Mouse (Mus musculus): ENCODE data around the gene Xlr5a. TPM values are rescaled to one million over a fixed set of nuclear protein-coding genes. Genes with fewer than 3 reads are reported as not detected.
"Not testable (repeated sequence)": the region's sequence is repeated elsewhere in the genome, so short reads cannot be mapped to it uniquely, and the experiment has no call there.

Gene Xlr5a
- total RNA-seq (2015) (not detected in 2 replicates), total RNA-seq (2017) (not detected in 2 replicates)

DNA sequence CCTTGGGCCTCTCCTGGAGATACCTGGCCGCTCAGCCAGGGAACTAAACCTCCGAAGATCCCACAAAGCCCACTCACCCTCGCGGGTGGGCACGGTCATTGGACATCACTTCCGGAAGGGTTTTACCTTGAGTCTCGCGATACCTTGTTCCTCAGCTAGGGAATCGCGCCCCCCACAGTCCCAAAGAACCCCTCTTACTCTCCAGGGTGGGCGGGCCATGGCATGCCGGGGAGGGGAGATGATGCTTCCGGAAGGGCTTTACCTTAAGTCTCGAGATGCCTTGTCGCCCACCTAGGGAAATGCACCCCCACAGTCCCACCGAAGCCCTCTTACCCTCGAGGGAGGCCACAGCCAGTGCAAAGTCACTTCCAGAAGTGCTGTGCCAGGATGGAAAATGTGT is at the start of gene Xlr5a, which contains the start of gene Xlr5c:
Gene Xlr5a (minus strand): TSS at position 101 of the 400 bp plus-strand sequence.
Gene Xlr5c (minus strand): TSS at position 101 of the 400 bp plus-strand sequence.
- ATAC-seq (replicated peaks; ENCODE audit: poor library complexity) = not testable (repeated sequence)

DNA sequence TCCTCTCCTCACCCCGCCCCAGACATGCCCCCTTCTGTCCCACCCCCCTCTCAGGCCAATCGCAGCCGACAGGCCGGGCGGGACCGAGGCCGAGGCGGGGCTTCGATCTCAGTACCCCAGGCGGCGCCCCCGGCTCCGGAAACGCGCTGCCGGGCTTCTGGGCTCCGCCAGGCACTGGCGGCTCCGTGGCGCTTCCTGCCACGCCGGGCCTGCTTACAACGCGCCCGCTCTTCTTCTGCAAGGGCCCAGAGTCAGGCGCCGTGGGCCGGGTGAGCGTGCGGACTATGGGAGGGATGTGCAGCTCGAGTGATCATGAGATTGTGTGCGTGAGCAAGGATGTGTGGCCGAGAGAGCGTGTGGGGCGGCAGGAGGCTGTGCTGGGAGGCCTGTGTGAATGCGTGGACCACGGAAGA is 49.7 kb upstream of the Xlr5a start, which contains the start of gene Zfp275:
Gene Zfp275 (plus strand): TSS at position 139 of the 413 bp plus-strand sequence.
- ATAC-seq (replicated peaks; ENCODE audit: poor library complexity) = peak; percentile 93

DNA sequence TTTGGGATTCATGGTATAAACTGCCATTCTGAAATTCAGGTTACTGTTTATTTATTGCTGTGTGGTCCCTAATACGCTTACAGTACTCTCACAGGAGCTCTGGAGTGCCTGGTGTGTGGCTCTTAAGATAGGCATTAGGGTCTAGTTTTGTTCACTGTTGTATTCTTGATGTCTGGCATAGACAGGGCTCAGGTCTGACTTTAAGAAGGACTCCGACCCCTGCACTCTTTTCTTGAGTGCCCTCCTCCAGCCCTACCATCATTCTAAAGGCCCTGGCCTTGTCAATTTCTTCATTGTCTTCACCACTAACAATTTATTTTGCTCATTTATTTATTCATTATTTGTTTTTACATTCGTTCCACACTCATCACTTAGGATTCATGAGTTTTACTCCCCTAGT is 49.3 kb upstream of the Xlr5a start:
- no peak for ATAC-seq (replicated peaks; ENCODE audit: poor library complexity)

DNA sequence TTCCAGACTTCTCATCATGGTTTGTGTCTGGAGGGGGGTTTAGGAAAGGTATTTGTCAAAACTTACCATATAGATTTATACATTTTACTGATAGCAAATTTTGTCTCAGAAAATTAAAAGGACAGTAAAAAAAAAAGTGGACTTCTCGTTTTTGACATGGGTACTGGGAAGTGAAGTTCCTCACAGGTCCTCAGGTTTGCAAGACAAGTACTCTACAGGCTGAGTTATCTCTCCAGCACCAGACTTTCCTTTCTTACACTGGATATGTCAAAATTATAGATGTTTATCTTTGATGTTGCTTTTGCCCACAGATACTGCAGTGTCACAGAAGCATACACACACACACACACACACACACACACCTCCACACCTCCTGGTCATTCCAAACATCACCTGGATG is 48.7 kb upstream of the Xlr5a start:
- ATAC-seq (replicated peaks; ENCODE audit: poor library complexity) = 0 out of 2 replicates have a peak, but pooled peaks have one; percentile 11

DNA sequence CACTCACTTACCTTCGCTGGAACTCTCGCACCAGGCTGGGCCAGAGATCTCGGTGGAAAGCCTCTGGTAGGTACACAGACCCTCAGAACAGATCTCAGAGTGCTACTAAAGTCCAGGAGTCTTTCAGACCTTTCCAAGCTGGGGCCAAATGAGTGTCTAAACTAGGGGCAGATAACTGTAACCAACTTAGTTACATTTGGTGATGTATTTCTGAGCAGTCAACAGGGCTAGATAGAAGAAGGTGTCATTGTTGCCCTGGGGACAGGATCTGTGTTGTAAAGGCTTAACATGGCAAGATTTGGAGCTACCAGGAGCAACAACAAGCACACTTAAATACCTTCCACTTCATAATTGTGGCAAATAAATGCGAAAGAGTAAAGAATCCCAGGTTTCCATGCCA is 44.0 kb upstream of the Xlr5a start, which contains the start of gene Gm45015:
Gene Gm45015 (minus strand): TSS at position 101 of the 400 bp plus-strand sequence.
- no peak for ATAC-seq (replicated peaks; ENCODE audit: poor library complexity)

DNA sequence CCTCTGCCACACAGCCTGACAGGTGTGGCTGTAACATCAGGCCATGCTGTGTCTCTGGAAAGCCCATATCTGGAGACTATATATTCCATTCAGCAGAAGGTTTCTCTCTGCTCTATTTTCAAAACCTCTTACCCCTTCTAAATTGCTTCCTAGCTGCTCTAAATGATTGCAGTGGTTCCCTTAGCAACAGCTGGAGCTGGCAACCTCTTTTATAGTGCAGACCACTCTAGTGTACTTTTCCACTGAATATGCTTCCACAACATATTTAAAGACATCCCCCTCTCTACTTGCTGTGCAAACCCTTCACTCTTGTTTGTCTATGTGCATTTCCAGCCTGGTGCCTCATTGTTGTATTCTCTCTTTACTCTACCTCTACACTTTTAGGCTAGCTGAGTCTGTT is 40.8 kb upstream of the Xlr5a start:
- no peak for ATAC-seq (replicated peaks; ENCODE audit: poor library complexity)

DNA sequence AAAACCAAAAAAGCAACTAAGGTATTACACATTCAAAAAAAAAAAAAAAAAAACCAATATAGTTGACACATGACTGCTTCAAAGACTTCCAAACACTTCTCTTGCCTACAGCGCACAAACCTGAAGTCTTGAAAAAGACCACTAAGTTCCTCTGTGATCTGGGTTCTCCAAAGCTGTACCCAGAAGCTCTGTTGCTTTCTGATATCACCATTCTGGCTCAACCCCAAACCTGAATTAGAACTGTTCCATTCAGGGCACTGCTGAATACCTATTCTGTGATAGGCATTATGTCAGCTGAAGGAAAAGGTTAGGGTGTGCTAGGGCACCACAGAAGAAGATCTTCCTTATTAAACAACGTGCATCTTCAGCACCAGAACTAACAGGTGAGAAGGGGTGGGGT is 34.4 kb upstream of the Xlr5a start:
- peak; percentile 50 for ATAC-seq (replicated peaks; ENCODE audit: poor library complexity)

DNA sequence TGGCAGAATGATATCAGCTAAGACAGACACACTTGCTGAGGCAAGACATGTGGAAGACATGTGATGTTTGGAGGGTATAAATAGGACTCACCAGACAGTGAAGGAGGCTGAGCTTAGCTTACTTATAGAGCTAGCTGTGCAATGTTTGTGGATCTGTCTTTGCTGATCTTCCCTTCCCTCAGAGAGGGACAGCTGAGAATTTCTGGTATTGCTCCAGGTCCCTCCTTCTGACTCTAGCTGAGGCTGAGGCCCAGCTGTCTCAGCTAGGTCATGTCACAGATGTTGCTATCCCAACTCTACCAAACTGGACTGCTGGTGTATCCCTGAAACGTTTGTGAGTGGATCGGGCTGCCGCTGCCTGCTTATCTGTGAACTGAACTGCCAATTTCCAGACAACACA is 28.3 kb upstream of the Xlr5a start:
- no peak for ATAC-seq (replicated peaks; ENCODE audit: poor library complexity)

DNA sequence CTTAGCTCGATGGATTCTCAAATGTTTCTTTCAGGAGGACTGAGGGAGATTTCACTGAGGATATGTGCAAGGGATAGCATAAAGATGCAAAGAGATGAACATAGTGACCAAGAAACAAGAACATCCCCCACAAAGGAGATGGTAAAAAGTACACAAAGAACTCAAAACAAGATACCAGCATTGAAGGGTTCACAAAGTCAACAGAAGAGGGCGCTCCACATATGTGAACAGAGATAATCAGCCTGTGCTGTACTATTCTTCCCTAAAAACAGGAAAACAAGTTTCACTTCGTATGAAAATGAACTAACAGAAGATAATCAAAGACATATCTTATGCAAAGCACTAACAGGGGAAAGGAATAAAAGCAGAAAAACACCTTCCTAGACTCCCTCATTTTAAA is 19.7 kb upstream of the Xlr5a start:
- peak; percentile 75 for ATAC-seq (replicated peaks; ENCODE audit: poor library complexity)

DNA sequence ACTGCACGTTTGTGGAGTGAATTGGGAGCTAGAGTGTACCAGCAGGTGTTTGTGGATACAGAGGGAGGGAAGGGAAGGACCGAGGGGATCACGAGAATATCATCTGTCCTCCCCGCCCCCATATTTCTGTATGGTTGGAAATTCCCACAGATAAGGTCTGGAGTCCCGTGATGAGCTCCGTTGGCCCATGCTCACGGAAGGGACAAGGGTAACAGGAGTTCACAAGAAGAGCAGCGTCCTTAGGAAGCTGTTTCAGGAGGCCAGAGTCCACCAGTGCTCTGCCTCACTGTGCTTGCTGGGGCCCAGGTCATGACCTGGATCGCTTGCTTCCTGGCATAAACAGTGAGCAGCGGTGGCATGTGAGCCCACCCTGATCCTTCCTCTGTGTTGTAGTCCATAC is 3.0 kb upstream of the Xlr5a start:
- ATAC-seq (replicated peaks; ENCODE audit: poor library complexity) = not testable (repeated sequence)

DNA sequence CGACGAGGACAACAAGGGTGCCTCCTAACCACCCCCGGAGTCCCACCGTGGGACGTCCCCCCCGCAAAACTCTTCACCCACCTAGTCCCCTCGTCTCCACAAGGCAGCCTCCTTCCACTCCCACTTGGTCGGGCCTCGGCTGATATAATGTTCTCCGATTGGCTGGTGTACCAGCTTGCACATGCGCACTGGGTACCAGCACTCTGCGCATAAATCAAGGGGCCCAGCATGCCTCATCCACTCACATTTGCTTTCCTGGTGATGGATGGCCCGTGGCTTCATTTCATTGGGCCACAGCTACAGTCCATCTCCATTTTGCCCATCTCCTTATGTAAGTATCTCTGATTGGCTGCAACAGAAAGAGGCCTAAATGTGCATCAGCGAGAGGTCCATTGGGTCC is 27.5 kb downstream of the Xlr5a start, which contains the start of gene Xlr3c:
Gene Xlr3c (minus strand): TSS at position 121 of the 400 bp plus-strand sequence.
- not testable (repeated sequence) for ATAC-seq (replicated peaks; ENCODE audit: poor library complexity)

DNA sequence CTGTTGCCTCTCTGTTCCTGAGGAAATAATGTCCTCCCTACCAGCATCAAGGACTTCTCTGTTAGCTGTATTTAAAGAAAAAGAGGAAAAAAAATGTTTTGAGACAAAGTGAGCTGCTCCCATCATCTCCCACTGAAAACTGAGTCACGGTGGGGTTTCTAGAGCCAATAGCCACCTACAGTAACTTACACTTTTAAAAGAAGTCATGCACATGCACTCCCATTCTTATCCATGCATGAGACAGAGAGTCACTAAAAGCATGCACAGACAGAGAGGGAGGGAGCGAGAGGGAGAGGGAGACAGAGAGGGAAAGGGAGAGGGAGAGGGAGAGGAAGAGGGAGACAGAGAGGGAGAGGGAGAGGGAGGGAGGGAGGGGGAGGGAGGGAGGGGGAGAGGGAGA is 30.3 kb downstream of the Xlr5a start:
- ATAC-seq (replicated peaks; ENCODE audit: poor library complexity) = not testable (repeated sequence)

DNA sequence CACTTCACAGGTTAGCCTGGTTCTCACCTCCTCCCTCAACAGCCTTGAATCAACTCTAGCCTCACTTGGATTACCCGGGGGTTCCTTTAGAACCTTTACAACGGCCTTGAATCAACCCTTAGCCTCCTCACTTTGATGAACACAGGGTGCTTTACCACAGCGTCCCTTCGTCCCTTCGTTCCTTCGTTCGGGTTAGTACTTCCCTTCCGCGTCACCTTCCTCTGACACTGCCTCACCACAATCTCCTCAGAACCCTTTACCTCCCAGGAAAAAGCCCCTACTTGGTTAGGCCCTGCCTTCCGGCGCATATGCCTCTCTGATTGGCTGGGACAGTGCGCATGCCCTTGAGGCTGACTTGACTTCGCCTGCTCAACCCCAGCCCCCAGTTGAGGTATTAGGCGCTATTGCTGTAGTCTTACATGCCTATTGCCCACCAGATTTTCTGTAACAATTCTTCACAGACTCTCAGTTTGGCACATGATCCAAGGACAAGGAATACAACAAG is 49.9 kb downstream of the Xlr5a start, which contains the start of gene Xlr4c:
Gene Xlr4c (minus strand): TSS at position 310 of the 505 bp plus-strand sequence.
- not testable (repeated sequence) for ATAC-seq (replicated peaks; ENCODE audit: poor library complexity)

DNA sequence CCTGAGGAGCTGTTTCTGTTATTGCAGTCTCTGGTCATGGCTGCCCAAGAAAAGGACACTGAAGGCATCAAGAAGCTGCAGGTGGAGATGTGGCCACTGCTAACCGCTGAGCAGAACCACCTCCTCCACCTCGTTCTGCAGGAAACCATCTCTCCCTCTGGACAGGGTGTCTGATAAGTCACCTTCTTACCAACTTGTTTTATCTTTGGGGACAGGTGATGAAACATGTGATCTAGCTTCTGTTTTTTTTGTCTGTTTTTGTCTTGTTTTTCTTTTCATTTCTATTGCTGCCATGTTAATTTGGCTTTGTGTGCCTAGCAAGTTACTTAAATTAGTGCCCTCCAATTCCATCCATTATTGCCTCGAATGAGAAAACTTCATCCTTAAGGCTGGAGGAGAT is 63.5 kb downstream of the Xlr5a start:
- ATAC-seq (replicated peaks; ENCODE audit: poor library complexity) = no peak

DNA sequence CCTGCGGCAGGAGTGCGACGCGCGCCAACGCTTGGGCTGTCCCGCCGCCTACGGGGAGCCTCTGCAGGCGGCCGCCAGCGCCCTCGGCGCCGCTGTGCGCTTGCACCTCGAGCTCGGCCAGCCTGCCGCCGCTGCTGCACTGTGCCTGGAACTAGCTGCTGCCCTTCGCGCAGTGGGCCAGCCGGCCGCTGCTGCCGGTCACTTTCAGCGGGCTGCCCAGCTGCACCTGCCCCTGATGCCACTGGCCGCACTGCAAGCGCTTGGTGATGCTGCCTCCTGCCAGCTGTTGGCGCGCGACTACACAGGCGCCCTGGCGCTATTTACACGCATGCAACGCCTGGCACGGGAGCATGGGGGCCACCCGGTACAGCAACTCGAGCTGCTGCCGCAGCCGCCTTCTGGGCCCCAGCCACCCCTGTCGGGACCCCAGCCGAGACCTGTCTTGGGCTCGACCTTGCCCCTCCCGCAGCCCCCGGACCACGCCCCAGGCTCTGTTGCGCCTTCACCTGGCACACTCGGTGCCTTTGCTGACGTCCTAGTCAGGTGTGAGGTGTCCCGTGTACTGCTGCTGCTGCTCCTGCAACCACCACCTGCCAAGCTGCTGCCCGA is 64.1 kb downstream of the Xlr5a start:
- peak; percentile 56 for ATAC-seq (replicated peaks; ENCODE audit: poor library complexity)

DNA sequence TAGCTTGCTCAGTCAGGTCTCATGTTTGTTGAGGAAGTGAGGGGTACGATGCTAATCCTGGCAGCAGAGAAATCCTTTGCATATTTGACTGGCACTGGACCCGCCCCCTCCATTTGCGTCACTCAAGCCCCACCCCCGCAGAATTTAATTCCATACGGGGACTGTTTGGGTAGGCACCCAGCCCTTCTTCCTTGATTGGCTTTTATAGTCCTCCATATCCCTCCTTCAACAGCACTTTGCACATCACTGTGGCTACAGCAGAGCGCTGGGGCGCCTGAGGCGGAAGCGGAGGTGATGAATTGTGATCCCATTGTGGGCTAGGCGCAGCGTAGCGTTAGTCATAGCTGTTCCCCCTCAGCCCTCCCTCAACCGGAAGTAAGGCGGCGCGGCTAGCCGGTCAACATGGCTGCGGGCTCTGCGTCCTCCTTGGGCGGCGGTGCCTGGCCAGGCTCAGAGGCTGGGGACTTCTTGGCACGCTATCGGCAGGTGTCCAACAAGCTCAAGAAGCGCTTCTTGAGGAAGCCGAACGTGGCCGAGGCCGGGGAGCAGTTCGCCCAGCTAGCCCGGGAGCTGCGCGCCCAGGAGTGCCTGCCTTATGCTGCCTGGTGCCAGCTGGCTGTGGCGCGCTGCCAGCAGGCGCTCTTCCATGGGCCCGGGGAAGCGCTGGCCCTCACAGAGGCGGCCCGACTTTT is 64.7 kb downstream of the Xlr5a start, which contains the start of gene F8a:
Gene F8a (plus strand): TSS at position 378 of the 692 bp plus-strand sequence.
- peak; percentile 92 for ATAC-seq (replicated peaks; ENCODE audit: poor library complexity)

DNA sequence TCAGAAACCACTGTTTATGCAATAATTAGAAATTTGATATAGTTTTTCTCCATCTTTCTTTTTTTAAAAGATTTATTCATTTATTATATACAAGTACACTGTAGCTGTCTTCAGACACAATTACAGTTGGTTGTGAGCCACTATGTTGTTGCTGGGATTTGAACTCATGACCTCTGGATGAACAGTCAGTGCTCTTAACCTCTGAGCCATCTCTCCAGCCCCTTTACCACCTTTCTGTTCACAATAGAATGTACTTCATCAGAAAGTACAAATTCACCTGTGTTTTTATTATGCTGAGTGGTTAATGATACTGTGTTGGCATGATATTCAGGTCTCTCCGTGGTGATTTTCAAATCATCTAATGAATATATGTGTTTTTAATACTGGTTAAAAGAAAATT is 67.4 kb downstream of the Xlr5a start:
- ATAC-seq (replicated peaks; ENCODE audit: poor library complexity) = no peak

DNA sequence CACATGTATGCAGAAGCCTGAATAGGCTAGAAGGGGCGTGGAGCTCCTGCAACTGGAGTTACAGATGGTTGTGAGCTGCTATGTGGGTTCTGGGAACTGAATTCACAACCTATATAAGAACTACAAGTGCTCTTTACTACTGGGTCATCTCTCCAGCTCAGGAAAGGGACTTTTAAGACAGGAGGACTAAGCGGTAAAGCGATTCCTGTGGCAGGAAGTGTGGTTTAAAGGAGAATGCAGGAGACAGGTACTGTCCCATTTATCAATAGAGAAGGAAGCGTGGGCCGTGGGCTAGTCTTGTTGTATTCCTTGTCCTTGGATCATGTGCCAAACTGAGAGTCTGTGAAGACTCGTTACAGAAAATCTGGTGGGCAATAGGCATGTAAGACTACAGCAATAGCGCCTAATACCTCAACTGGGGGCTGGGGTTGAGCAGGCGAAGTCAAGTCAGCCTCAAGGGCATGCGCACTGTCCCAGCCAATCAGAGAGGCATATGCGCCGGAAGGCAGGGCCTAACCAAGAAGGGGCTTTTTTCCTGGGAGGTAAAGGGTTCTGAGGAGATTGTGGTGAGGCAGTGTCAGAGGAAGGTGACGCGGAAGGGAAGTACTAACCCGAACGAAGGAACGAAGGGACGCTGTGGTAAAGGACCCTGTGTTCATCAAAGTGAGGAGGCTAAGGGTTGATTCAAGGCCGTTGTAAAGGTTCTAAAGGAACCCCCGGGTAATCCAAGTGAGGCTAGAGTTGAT is 78.8 kb downstream of the Xlr5a start, which contains the start of gene Xlr4b:
Gene Xlr4b (plus strand): TSS at position 515 of the 746 bp plus-strand sequence.
- peak; percentile 34; the same call in 1 of the 2 replicates for ATAC-seq (replicated peaks; ENCODE audit: poor library complexity)

DNA sequence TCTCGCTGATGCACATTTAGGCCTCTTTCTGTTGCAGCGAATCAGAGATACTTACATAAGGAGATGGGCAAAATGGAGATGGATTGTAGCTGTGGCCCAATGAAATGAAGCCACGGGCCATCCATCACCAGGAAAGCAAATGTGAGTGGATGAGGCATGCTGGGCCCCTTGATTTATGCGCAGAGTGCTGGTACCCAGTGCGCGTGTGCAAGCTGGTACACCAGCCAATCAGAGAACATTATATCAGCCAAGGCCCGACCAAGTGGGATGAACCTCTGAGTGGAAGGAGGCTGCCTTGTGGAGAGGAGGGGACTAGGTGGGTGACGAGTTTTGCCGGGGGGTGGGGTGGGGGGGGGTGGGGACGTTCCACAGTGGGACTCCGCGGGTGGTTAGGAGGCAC is 100.8 kb downstream of the Xlr5a start, which contains the start of gene Xlr3b:
Gene Xlr3b (plus strand): TSS at position 274 of the 400 bp plus-strand sequence.
- ATAC-seq (replicated peaks; ENCODE audit: poor library complexity) = peak; percentile 69

DNA sequence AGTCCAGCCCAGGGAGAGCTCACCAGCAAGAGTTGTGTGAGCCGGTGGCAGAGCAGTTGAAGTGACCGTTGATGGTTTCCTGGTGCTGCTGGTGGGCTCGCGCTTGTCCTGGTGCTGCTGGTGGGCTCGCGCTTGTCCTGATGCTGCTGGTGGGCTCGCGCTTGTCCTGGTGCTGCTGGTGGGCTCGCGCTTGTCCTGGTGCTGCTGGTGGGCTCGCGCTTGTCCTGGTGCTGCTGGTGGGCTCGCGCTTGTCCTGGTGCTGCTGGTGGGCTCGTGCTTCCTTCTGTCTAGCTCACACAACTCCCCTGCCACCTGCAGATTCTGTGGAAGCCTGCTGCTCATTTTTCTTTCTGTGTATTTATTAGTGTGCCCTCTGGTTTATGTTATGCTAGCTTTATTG is 115.9 kb downstream of the Xlr5a start, which contains the start of gene Spin2d:
Gene Spin2d (minus strand): TSS at position 101 of the 400 bp plus-strand sequence.
- not testable (repeated sequence) for ATAC-seq (replicated peaks; ENCODE audit: poor library complexity)

DNA sequence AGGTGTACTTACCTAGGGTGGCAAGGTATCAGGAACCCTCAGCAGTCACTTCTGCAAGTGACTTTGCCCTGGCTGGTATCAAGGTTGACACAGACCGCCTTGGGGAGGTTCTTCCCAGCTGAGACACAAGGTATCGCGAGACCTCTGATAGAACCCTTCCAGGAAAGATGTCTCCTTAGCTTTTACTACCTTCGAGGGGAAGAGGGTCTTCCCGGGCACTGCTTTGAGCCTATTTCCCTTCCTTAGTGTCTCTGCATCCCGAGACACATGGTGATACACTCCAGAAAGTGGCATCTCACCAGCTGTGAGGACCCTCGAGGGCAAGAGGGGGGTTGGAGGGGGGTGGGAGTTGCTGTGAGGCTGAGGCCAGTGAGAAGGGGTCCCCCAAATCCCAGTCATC is 143.4 kb downstream of the Xlr5a start, which contains the start of gene DXBay18:
Gene DXBay18 (minus strand): TSS at position 101 of the 400 bp plus-strand sequence.
- ATAC-seq (replicated peaks; ENCODE audit: poor library complexity) = not testable (repeated sequence)

All from megakaryocyte progenitor cell, adult 5-6 weeks (primary cell).